Mouse (Mus musculus): ENCODE measurements at regions not wholly inside any gene's neighbourhood (a gene's known extent, or its start where the extent isn't known, plus 50 kb on each side); places are given as distances from the start of the nearest gene placed in this dataset.

DNA sequence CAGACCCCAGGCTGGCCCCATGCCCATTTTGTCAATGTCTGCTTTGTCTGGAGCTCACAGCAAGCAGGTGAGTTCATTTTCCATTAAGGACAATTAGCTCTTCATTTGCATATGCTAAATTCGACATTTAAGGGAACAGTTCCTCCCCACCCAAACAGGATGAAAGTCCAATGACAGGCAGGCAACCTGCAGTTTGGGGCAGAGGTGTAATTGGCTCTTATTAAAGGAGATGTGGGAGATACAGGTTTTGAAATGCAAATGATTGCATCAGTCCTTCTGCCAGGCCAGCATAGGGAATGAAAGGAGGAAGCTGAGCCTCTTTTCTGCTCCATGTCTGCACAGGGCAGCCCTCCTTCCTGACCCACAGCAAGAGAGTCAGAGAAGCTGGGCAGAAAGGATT, 96.2 kb upstream of the Zmiz1 start:
- TF ChIP-seq CTCF (conservative IDR thresholded peaks at IDR 0.05; ENCODE audit: low read length) (no peak), NANOG (IDR thresholded peaks at IDR 0.05; ENCODE audit: borderline replicate concordance, low read length) (no peak)
